Mouse (Mus musculus): ENCODE measurements at regions not wholly inside any gene's neighbourhood (a gene's known extent, or its start where the extent isn't known, plus 50 kb on each side); places are given as distances from the start of the nearest gene placed in this dataset.

Small RNAs in the stretch of these regions (microRNA-seq; reads per million reads assigned to microRNA genes)
- 0 reads per million in 2 experiments for gene Mir5118

Data from layer of hippocampus, adult 18-20 months (tissue).